Mouse (Mus musculus) c-Kit-positive CD71-positive TER-119-negative erythroid progenitor cells, embryonic 14.5 days (primary cell): Measurements from ENCODE around the gene Dhx37.
"Not testable (repeated sequence)": the region's sequence is repeated elsewhere in the genome, so short reads cannot be mapped to it uniquely, and the experiment has no call there.

Source experiments
- DNase-seq: peaks from one replicate; pipeline ENCODE4 v3.0.0-alpha.2; 2013; ENCODE audit warnings: low read depth

Dhx37 gene

GRCm38 (mm10) chr5:125407020-125407830 lies 26.7 kb downstream of the Dhx37 start:
- DNase-seq: no peak

- DNase-seq: no peak
Observed at GRCm38 (mm10) chr5:125406322-125407016, 27.5 kb downstream of the Dhx37 start.

GRCm38 (mm10) chr5:125405546-125406248 lies 28.2 kb downstream of the Dhx37 start:
- DNase-seq: peak; percentile 92

GRCm38 (mm10) chr5:125404903-125405545 lies 28.9 kb downstream of the Dhx37 start:
- no peak for DNase-seq

GRCm38 (mm10) chr5:125404536-125404902 lies 29.4 kb downstream of the Dhx37 start:
- DNase-seq: no peak

GRCm38 (mm10) chr5:125403481-125404465 lies 30.1 kb downstream of the Dhx37 start:
- DNase-seq: no peak

GRCm38 (mm10) chr5:125402991-125403390 lies 30.9 kb downstream of the Dhx37 start:
- DNase-seq: no peak

- DNase-seq: no peak
Observed at GRCm38 (mm10) chr5:125402476-125402875, 31.4 kb downstream of the Dhx37 start.

GRCm38 (mm10) chr5:125400903-125401302 lies 33.0 kb downstream of the Dhx37 start:
- no peak for DNase-seq

GRCm38 (mm10) chr5:125395008-125395407 lies 38.9 kb downstream of the Dhx37 start:
- DNase-seq: no peak

GRCm38 (mm10) chr5:125393622-125394603 lies 40.0 kb downstream of the Dhx37 start:
- peak; percentile 87 for DNase-seq

- DNase-seq: peak; percentile 96
Observed at GRCm38 (mm10) chr5:125392977-125393621, 40.8 kb downstream of the Dhx37 start.

- no peak for DNase-seq
Observed at GRCm38 (mm10) chr5:125392618-125392976, 41.3 kb downstream of the Dhx37 start.

GRCm38 (mm10) chr5:125392176-125392575 lies 41.7 kb downstream of the Dhx37 start:
- not testable (repeated sequence) for DNase-seq

GRCm38 (mm10) chr5:125391609-125392008 lies 42.3 kb downstream of the Dhx37 start:
- DNase-seq: no peak

GRCm38 (mm10) chr5:125390906-125391477 lies 42.9 kb downstream of the Dhx37 start:
- DNase-seq: no peak

GRCm38 (mm10) chr5:125389579-125390441 lies 44.1 kb downstream of the Dhx37 start, which contains the start of gene Ubc:
Gene Ubc (minus strand): TSS chr5:125390202.
- DNase-seq: peak; percentile 92

GRCm38 (mm10) chr5:125389131-125389578 lies 44.8 kb downstream of the Dhx37 start, which contains the start of gene Gm10382:
Gene Gm10382 (plus strand): TSS chr5:125389322.
- peak; percentile 70 for DNase-seq
